Mouse (Mus musculus) CD4-positive, CD25-positive, alpha-beta regulatory T cell, adult 4 months (primary cell): Measurements from ENCODE around the gene A730049H05Rik. TPM values are rescaled to one million over a fixed set of nuclear protein-coding genes. Genes with fewer than 3 reads are reported as not detected.

ENCODE experiments used
- ATAC-seq: one replicate; pipeline ENCODE4 v1.8.0; 2017
- polyA plus RNA-seq, 2 experiments: library from polyadenylated mRNA; unstranded; fragments of 100-300 nt; shearing (Covaris generic); gene quantifications; one replicate each; pipeline ENCODE4 v1.2.1; 2017

Gene A730049H05Rik
- polyA plus RNA-seq, 2 experiments from 2014 or later = not detected

DNA sequence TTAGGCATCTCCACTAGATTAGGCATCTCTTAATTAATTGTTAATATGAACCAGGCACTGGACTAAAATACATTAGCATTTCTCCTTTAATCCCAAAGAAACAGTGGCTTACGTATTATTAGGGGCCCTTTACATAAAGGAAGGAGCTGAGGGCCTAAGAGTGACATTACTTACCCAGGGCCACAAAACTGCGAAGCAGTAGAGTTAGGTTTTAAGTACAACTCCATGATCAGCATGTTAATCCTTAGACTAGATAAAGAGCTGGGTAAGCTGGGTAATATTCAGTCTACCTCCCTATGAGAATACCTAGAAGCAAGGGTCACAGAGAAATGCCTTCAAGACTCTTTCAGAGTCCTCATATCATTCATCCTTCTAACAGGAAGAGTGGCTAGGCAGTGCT, 12.9 kb downstream of the A730049H05Rik start:
- ATAC-seq = no peak

DNA sequence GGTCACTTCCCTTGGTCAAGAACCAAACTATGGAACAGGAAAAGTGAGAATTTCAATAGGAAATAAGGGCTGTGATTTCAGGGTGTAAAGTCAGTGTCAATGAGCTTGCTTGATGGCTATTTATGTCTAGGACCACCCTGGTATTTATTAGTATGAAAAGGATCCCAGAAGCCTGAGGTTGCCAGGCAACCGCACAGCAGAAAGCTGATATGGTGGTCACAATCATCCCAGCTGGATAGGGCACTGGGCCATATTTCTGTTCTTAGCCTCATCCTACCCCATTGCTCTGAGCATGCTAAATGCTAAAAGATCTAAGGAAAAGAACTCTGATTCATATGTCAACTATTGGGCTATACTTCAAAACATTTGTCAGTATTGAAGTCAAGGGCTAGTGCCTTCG, 14.8 kb downstream of the A730049H05Rik start:
- ATAC-seq = no peak

DNA sequence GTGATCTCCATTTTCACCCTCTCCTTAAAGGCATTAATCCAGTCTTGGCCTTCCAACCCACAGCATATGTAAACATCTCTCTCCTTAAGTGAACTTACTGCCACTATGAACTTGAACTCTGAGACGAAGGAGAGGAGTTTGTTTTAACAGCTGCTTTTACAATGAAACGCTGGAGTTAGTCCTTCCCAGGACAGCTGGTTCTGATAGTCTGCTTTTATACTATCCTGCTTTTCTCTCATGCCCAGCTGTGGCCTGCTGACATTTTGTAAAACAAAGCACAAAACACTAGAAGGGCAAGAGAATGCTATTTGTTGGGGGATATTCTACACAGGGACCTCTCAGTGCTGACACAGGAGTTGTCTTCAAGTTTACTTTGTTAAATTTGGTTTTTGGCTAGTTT, 25.7 kb downstream of the A730049H05Rik start:
- no peak for ATAC-seq

DNA sequence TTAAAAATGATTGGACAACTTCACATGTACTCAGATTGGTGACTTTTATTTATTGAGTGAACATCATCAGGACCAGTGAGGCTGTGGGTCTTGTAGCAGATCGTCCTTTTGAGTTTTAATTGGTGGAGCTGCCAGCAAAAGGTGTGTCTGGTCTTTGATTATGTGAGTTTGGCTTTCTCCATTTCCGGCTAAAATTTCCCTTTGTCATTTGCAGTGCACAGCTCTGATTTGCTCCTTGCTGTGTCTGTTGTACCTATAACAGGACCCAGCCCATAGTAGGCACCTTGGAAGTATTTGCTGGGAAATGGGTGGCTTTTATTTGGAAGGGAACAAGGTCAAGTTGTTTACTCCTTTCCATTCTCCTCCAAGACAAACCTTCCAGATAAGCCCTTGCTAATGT, 27.2 kb downstream of the A730049H05Rik start:
- no peak for ATAC-seq

DNA sequence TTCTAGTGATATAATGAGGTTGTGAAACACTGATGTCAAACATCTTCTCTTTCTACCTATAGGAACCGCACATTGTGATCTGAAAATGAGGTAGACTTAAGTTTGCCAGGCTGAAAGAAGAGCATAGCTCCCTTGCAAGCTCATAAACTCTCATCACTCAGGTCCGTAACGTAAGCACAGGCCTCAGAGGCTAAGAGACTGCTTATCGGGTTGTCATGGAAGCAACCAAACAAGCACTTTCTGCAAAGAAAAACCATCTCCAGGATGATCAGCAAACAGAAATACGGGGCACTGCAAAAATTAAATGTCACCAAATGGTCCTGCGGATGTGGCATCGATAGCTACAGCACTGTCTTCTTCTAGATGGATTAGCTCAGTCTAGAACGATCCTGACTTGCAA, 29.6 kb downstream of the A730049H05Rik start:
- no peak for ATAC-seq

DNA sequence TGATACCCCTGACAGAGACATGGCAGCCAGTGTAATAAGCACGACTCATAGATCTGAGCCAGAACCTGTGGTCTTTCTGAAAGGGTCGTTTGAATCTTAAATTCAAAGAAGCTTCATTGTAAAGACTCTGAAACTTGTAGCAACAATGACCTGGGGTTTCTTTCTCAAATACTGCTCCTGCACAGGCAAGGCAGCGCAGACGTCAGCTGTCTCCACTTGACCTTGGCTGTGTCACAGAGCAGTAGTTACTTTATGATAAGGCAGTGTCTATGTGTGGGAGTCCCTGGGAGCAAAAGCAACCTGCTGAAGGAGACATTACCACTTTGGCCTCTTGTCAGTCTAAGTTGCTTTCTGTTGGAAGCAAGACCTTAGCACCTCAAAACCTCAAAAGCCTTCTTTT, 30.3 kb downstream of the A730049H05Rik start:
- no peak for ATAC-seq

DNA sequence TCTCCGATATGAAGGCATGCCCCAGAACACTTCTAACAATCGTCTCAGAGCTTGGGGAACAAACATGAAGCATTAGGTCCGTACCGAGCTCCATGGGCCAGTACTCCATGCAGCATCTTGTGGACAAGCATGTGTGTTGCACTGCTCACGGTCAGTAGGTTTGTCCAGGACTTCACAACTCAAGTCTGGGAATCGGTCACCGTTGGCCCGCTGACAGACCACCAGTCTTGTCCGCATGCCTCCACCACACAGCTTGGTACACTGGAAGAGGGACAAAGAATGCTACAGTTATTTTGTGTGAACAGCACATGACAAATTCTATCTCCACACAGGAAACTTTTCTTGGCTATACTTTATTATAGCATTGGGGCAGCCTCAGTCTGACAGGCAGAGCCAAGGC, 32.9 kb downstream of the A730049H05Rik start:
- no peak for ATAC-seq

DNA sequence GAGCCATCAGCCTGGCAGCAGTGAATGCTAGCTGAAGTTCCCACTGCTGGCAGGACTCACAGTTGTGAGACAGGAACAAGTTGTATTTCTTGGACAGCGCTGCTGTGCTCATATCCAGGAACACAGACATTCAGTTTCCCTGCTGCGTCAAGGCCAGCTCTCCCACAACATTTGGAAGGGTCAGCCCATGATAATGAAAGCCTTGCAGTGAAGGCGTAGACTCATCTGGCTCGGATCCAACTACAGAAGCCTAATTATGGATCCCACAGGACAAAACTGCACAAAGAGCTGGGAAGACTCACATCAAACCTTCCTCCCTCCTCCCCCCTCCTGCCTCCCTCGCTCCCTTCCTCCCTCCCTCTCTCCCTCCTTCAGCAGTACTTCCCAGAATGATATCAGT, 34.0 kb downstream of the A730049H05Rik start:
- ATAC-seq = no peak

DNA sequence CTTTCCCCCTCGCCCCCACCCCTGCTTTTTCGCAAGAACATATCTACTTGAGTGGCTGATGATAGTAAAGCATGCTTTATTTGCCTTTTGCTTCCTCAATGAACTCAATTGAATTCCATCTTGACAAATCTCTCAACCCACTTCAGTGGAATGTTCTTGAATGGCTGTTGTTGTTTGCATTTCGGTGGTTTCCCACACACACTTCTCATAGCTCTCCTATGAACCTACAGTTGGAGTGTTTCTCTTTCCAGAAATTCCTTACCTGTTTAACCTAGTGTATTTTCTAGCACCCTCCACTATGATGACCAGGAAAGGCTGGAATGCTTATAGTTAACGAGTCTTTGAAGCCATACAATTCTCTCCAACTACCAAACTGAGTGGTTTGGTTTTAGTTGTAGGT, 38.6 kb downstream of the A730049H05Rik start:
- no peak for ATAC-seq

DNA sequence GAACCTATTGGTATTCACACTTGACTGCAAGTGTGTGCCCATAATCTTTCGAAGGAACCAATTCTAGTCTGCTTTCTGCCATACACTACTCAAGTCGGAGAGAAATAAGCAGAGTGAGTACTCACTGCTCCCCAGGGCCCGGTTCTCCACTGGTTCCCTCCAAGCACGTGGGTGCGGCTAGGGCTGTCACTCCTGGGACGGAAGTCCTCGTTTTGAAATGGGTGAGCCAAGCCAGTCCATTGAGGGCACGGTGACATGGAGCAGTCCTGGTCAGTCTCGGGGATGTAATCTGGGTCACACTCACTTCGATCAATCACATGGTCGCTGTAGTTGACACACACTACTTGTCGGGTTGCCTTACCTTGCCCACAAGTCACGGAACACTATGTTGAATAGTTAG, 41.5 kb downstream of the A730049H05Rik start:
- ATAC-seq = no peak

DNA sequence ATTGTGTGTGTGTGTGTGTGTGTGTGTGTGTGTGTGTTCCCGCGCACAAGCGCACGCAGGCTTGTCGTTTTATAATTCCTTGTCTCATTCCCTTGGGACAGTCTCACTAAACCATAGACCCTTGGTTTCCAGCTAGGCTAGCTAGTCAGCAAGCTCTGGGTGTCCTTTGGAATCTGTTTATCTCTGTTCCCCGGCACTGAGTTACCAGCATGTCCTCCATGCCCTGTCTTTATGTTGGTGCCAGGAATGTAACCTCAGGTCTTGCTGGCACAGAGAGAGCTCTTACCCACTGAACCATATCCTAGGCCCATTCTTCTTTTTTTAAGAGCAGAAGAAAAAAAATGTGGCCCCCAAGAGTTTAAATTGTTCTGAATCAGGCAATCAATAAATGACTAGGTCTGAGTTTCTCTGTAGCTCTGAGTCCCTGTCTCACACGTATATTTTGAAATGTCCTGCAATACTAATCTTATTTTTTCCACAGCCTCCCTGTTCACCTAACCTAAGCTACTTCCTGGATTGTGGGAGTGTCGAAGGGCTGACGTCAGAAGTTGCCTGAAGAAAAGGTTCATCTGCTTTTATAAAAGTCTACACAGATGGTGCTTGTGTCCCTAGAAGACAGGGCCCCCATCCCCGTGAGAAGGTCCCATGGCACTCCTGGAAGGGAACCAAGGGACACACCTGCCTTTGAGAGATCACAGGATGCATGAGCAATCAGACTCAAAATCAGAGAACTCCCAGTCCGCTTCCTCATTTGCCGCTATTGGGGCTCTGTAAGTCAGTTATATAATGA, 42.6 kb downstream of the A730049H05Rik start:
- ATAC-seq = no peak

DNA sequence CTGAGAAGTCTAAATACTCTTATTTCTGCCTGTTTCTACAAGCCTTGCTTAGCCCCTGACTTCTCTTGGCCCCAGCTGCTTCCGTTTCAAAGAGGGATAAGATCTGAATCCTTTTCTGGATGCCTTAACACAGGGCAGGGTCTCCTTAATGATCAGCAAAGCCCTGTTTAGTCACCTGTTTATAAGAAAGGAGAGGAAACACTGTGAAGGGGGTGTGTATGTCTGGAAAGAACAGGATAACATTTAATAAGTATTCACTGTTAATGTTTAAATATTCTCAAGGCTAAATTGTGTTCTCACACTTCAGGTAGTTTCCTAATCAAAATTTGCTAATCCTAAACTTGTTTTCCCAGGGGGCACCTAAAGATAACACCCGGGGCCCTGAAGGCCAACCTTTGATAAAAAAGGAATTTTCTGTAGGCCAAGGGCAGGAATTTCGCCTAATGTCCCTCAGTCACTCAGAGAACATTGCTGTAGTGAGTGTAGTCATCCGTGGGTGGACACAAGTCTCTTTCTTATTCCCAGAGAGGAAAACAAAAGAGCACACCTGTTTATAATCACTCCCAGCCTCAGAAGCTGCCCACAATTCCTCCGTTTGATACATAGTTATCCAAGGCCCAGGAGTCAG, 44.1 kb downstream of the A730049H05Rik start:
- no peak for ATAC-seq

DNA sequence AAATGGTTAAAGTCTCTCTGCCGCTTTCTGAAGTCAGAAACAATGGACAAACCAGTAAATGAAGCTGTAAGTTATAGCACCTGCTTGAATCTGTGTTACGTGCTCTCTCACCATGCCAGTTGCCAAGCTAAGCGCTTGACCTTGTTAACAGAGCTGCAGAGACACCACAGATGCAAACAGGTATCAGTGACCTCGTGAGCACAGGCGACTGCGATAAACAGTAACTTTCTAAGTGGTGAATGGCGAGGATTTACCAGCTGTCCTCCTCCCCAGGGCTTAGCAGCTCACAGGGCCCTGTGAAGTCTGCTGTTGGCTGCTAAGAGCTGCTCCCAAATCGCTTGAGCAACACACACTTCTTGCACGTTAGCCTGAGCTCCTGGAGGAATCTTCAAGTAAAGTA, 46.3 kb downstream of the A730049H05Rik start:
- ATAC-seq = no peak

DNA sequence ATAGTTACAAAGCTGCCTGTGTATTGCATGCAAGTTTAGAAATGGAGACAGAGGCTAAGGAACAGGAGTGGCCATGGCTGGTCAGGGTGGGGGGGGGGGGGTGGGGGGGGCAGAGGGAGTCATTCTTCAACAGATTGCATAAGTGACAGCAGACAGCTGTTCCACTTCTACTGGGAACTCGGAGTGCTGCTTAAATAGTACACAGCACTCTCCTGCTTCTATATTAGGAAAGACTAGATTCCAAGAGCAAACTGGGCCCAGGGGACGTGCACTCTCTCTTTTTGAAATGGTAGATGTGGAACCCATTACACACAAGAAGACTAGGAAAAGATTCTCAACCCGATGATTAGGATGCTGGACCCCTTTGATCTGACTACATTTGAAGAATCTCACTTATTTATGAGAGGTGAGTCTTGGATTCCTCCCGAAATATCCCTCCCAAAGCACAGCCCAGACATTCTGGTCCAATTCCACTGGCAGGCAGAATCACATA, 52.9 kb downstream of the A730049H05Rik start, which contains the start of gene Gm15737:
Gene Gm15737, plus strand, starts transcription at position 269 of the 493 bp plus-strand sequence.
- no peak for ATAC-seq

DNA sequence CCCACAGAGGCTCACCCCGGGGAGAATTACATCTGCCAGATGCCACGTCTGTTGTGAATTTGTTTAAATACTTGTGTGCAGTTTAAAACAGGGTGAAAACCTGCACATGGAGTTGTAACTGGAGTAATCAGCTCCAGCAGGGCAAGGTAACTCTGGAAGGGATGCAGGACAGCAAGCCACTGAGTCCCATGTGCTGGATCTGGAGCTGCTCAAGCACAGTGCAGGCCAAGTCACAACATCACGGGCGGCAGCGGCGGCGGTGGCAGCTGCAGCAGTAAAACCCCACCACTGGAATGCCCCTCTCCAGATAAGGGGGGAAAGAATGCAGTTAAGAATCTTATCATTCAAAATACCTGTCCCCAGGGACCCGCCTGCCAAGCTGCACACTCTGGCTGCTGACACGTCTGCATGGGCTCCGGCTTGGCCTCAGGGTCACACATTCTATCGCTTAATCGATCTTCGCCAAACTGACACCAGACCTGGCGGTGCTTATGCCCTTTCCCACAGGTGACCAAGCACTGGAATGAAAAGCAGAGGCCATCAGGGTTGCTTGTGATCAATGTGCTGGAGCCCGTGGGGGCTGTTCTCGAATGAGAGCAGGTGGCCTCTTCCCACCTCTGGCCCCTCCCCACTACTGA, 53.4 kb downstream of the A730049H05Rik start:
- ATAC-seq = no peak

DNA sequence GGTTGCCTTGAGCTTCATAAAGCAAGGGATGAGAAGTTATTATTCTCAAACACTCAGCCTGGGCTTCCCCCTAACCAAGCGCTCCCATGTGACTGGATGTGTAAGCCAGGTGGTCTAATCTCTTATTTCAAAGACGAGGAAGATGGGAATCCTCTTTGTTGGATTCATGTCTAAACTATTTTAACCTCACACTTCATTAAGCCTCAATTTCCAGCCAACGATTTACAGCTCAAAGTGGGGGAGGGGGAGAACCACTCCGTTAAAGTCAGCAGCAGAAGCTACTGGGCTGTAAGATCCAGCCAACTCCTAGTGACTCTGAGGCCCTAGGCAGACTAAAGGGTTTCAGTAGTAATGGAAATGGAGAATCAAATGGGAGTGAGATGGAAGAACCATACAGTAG, 55.5 kb downstream of the A730049H05Rik start:
- ATAC-seq = no peak

DNA sequence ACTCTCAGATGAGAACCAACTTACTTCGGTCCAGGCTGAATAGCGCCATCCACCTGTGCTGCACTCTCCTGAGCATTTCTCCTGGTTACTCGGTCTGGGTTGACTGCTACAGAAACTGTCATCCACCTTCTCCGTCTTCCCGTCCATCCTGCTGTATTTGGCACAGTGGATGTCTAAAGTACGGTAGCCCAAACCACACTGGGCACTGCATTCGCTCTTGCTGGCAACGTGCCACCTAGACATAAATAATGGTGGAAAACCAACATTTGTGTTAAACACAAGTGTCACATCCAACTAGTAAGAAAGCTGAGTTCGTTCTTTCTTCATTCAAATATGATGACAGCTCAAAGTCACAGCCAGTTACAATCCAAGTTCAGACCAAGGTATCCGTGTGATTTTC, 56.5 kb downstream of the A730049H05Rik start:
- ATAC-seq = no peak

DNA sequence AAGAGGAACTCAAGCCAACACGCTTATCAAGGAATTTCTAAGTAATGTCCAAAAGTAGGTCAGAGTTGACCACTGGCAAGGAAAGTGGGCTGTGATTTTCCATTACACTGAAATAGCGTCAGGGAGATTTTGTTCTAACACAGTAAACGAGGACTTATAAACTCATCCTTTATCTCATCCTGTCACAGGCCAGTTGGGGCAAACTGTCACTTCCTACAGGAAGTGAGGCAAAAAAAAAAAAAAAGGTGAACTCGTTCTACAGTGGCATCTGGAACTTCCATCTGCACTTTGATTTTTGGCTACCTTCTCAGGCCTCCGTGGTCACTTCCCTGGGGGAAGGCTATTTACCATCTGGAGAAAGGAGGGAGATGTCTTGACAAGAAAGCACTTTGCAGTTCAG, 58.6 kb downstream of the A730049H05Rik start:
- ATAC-seq = no peak

DNA sequence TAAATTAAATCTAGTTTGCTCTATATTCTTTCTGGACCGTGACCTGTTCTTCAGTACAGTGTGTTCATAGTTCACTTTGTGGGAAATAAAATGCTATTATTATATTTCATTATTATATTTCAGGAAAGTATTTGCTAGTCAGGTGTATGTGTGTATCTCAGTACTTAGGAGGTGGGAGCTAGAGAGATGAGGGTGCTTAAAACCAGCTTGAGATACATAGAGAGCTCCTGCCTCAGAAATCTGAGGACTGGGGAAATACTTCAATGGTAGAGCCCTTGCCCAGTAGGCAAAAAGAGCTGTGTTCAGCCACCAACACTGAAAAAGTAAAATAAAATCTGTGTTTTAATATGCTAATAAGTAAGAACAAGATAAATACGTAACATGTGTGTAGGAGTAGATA, 59.1 kb downstream of the A730049H05Rik start:
- no peak for ATAC-seq

DNA sequence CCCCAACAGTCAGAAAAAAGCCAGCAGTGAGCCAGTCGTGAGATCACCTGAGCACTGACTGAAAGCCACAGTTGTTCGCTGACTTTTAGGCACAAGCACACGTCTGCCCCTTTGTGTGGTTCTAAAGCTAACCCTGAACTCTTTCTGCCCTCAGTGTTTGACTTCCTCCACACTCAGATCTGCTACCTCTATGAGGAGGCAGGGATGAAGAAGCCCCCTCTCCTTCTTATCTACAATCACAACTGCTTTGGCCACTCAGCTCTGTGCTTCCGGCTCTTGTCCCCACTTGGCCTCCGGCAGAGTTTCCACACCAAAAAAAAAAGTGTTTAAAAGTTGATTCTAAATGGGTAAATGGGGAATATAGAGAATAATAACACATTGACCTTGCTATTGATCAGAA, 59.8 kb downstream of the A730049H05Rik start:
- no peak for ATAC-seq

DNA sequence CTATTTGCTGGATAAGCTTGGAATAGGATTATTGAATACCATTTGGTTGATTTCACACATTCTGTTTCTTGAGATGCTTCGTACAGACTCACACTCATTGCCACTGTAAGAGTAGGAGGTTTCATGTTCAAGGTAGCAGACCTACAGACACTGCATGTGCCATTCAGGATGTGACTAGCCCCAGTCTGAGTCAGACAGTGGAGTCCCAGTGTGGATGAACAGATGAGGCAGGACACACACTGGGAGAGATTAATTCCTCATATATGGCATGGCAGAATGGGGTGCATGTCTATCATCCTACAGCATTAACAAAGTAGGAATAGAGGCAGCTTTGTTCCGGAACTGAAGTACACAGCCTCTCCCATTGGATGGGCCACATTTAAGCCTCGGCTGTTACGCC, 61.0 kb downstream of the A730049H05Rik start:
- ATAC-seq = no peak

DNA sequence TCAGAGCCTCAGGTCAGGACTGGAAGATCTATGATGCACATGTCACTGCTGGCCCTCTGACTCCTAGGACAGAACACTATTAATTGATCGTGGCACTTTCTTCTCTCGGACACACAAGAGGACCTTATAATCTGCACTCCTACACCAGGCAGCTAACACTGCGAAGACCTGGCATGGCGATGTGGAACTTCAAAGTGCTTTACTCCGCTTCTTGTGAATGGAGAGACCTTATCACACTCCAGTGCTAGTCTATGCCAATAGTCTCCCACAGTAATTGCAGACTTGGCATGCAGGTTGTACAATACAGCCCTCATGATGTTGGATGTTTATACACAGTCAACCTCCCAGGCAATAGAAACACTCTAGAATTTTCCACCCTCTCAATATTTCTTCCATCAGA, 62.5 kb downstream of the A730049H05Rik start:
- ATAC-seq = no peak

DNA sequence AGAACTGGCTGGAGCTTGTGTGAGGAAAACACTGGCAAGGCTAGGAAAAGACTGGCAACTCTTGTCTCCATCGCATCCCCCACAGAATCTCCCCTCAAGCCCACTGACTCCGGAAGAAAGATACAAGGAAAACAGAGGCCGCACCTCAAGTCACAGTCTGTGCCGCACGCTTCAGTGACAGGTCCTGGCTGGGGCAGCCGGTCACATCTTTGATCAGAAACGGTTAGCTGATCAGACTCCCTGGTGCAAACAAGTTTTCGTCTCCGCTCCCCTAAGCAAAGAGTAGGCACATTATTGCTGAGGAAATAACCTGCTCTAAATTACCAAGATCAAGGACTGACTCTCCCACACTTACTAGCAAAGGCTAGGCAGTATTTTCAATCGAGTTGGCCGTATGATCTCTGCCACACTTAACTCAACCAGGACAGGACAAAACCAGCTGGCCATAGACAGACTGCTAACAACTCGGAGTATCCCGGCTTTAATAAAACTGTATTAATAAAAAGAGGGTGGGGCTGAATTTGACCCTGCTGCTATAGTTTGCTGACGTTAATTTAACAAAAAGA, 63.5 kb downstream of the A730049H05Rik start:
- ATAC-seq = no peak
